Mouse (Mus musculus) kidney, postnatal 0 days (tissue): ENCODE data around the gene Ptch2. TPM values are rescaled to one million over a fixed set of nuclear protein-coding genes. Genes with fewer than 3 reads are reported as not detected.

Experiments used
- ATAC-seq: fragments of 200-750 bp; cut with Nextera tagmentation; replicated peaks from 2 replicates; pipeline ENCODE4 v1.8.0; 2017; ENCODE audit warnings: low read depth, moderate number of reproducible peaks, moderate TSS enrichment, moderate library complexity; ENCODE audit not compliant: low FRiP score
- DNase-seq: peaks from one replicate; pipeline ENCODE4 v3.0.0-alpha.2; 2016; ENCODE audit warnings: low spot score
- H3K27ac ChIP-seq: fragments of 300-500 bp; sonication (generic); 2 replicates; pipeline ENCODE4 v1.5.1; 2014; ENCODE audit warnings: mild to moderate bottlenecking
- H3K27me3 ChIP-seq: fragments of 300-500 bp; sonication (generic); 2 replicates; pipeline ENCODE4 v1.6.1; 2014; ENCODE audit warnings: low read length, mixed read lengths; ENCODE audit not compliant: insufficient read depth
- H3K36me3 ChIP-seq: fragments of 300-500 bp; sonication (generic); 2 replicates; pipeline ENCODE4 v1.6.1; 2014; ENCODE audit warnings: low read length, mixed read lengths; ENCODE audit not compliant: insufficient read depth
- H3K4me1 ChIP-seq: fragments of 300-500 bp; sonication (generic); replicated peaks from 2 replicates; pipeline ENCODE4 v1.6.1; 2014; ENCODE audit warnings: antibody characterized with exemption, low read length, mixed read lengths; ENCODE audit not compliant: insufficient read depth
- H3K4me2 ChIP-seq: fragments of 300-500 bp; sonication (generic); 2 replicates; pipeline ENCODE4 v1.6.1; 2014; ENCODE audit warnings: mild to moderate bottlenecking, low read length, moderate library complexity, mixed read lengths
- H3K4me3 ChIP-seq: fragments of 300-500 bp; sonication (generic); replicated peaks from 2 replicates; pipeline ENCODE4 v1.5.1; 2014; ENCODE audit warnings: low read depth, low read length
- H3K9ac ChIP-seq: fragments of 300-500 bp; sonication (generic); 2 replicates; pipeline ENCODE4 v1.6.1; 2014; ENCODE audit warnings: low read depth, low read length
- H3K9me3 ChIP-seq: fragments of 300-500 bp; sonication (generic); replicated peaks from 2 replicates; pipeline ENCODE4 v1.6.1; 2016; ENCODE audit warnings: low read length, inconsistent platforms, mixed read lengths
- CTCF ChIP-seq: IDR thresholded peaks from 2 replicates; pipeline ENCODE4 v1.5.1; 2016; ENCODE audit warnings: antibody characterized with exemption, low read depth, mild to moderate bottlenecking, moderate library complexity
- WGBS: fragments of 180-500 bp; shearing (Covaris S2); extraction: QIAGEN DNeasy Blood & Tissue Kit; methylation state at CpG from one replicate; pipeline ENCODE4 v1.1.7; 2014; 5-methylcytosine and 5-hydroxymethylcytosine counted together
- microRNA-seq: library from miRNA; unstranded; fragments of <30 nt; microRNA quantifications from one replicate; pipeline ENCODE4, GENCODE M21; 2016
- polyA plus RNA-seq: library from polyadenylated mRNA; unstranded; fragments of >200 nt; fragmentation: Nextera tagmentation; extraction: Ambion mirVana; gene quantifications from 2 replicates; pipeline ENCODE4 v1.2.1, GENCODE M21; 2015

Ptch2 gene
- polyA plus RNA-seq, 1 experiment from 2014 or later, result 4.0 TPM

- Histone ChIP-seq H3K27me3 (no peaks in the 10 kb centered on the region), H3K27ac (no peak overlapping the region), H3K9ac (no peak overlapping the region), H3K36me3 (peaks cover 31% of the 10 kb centered on the region), H3K9me3 (no peaks in the 10 kb centered on the region), H3K4me3 (no peak overlapping the region), H3K4me2 (no peak overlapping the region), H3K4me1 (no peaks in the 10 kb centered on the region)
- no peak for TF ChIP-seq CTCF
- 57% methylated on average over 4 of the region's 4 CpGs for WGBS
- DNase-seq, result no peak
- ATAC-seq, result no peak
Measured at GRCm38 (mm10) chr4:117161183-117161582, 65.3 kb downstream of the Ptch2 start.

Small RNA genes lying within 50 kb of the gene (microRNA-seq; reads per million reads assigned to microRNA genes)
- not detected for gene Gm22398

Other genes with a start within 250 kb of the Ptch2 start
- gene Zswim5, start 218.7 kb upstream of the Ptch2 start, polyA plus RNA-seq, result 1.4 and 1.5 TPM in 2 replicates
- 91.1 and 92.5 TPM in 2 replicates for gene Urod, start 101.7 kb upstream of the Ptch2 start, polyA plus RNA-seq
- 9.5 and 10.3 TPM in 2 replicates for gene Hectd3, start 100.8 kb upstream of the Ptch2 start, polyA plus RNA-seq
- 41.0 and 44.9 TPM in 2 replicates for gene Eif2b3, start 76.7 kb upstream of the Ptch2 start, polyA plus RNA-seq
- gene Btbd19, start 29.6 kb downstream of the Ptch2 start, polyA plus RNA-seq, result 4.3 and 4.9 TPM in 2 replicates
- gene Tctex1d4, start 30.7 kb downstream of the Ptch2 start, polyA plus RNA-seq, result 0.24 TPM in 1 of 2 replicates, not detected in the other
- 3.7 and 4.0 TPM in 2 replicates for gene Plk3, start 37.9 kb downstream of the Ptch2 start, polyA plus RNA-seq
- gene Rps8, start 60.2 kb downstream of the Ptch2 start, polyA plus RNA-seq, result 988 and 1,137 TPM in 2 replicates
- 24.6 and 27.2 TPM in 2 replicates for gene Kif2c, start 86.6 kb downstream of the Ptch2 start, polyA plus RNA-seq
- gene Tmem53, start 155.9 kb downstream of the Ptch2 start, polyA plus RNA-seq, result 34.4 and 40.5 TPM in 2 replicates
- 0.18 and 0.59 TPM in 2 replicates for gene Armh1, start 156.1 kb downstream of the Ptch2 start, polyA plus RNA-seq